ENCODE assay signal across 17 mouse cellular contexts in the genomic region with DNA sequence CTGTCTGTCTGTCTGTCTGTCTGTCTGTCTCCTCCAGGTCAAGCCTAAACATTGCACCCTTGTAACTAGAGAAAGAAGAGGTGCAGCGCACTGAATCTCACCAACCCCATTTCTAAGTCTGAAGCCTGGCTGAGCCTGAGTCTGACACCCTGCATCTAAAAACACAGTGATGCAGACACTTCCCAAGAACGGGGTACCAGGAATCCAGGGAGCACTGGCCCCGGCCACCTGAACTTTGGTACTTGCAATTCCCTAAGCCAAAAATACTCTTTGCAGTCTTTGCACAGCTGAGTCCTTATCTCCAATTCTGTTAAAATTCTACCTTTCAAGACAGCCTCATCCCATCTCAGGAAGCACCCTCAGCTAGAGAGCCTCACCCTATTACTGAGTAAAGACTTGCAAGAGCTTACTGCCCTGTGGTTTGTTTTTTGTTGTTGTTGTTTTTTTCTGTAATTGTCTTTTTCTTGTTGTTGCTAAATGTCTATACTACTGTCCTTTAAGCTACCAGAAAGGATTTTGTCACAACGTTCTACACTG.
A peak's percentile ranks its signal among the peaks of the same experiment; 100 is the strongest.
DNase-seq lines count a peak whose midpoint lies in the region; ATAC-seq lines count a peak whose summit lies in the region.
"Had no signal": no experiment of that assay in that cellular context is flagged by ENCODE, and none has a peak within 500 bp of the region (broad histone marks: within the 10 kb centered on the region; RNA-seq: fewer than 3 reads in every experiment).

No protein-coding gene starts in this region.

- peaks cover 39% of the 10 kb centered on the region for H3K4me1 ChIP-seq in liver, embryonic 11.5 days (replicated peaks; ENCODE audit: control insufficient read depth, insufficient read depth, low read length)
- H3K4me1 ChIP-seq in intestine, embryonic 15.5 days (replicated peaks): 0 out of 2 replicates have a peak, but pooled peaks cover 3% of the 10 kb centered on the region
- H3K4me1 ChIP-seq in liver, embryonic 12.5 days: peaks cover 70% of the 10 kb centered on the region
- peaks cover 29% of the 10 kb centered on the region for H3K4me1 ChIP-seq in liver, embryonic 16.5 days (ENCODE audit: control insufficient read depth, low read depth, low read length)
- no peaks in the 10 kb centered on the region for H3K4me1 ChIP-seq in kidney, embryonic 14.5 days (ENCODE audit: control insufficient read depth, insufficient read depth, low read length)
- H3K4me1 ChIP-seq in forebrain, embryonic 12.5 days: peaks cover 5% of the 10 kb centered on the region
- H3K4me1 ChIP-seq in hindbrain, embryonic 16.5 days (ENCODE audit: control insufficient read depth, insufficient read depth, low read depth, low read length): no peaks in the 10 kb centered on the region
- H3K4me1 ChIP-seq: embryonic facial prominence, embryonic 13.5 days; forebrain, embryonic 13.5 days had no signal

- no peaks in the 10 kb centered on the region for H3K36me3 ChIP-seq in liver, embryonic 11.5 days (ENCODE audit: control insufficient read depth, insufficient read depth, low read length)
- H3K36me3 ChIP-seq in intestine, embryonic 15.5 days: no peaks in the 10 kb centered on the region
- H3K36me3 ChIP-seq in liver, embryonic 12.5 days: peaks cover 5% of the 10 kb centered on the region; the same call in 1 of the 2 replicates
- no peaks in the 10 kb centered on the region for H3K36me3 ChIP-seq in liver, embryonic 16.5 days (ENCODE audit: control insufficient read depth, insufficient read depth)
- no peaks in the 10 kb centered on the region; the same call in 1 of the 2 replicates for H3K36me3 ChIP-seq in kidney, embryonic 14.5 days (ENCODE audit: control insufficient read depth, insufficient read depth, low read length)
- H3K36me3 ChIP-seq in forebrain, embryonic 12.5 days (replicated peaks): peaks cover 4% of the 10 kb centered on the region
- no peaks in the 10 kb centered on the region for H3K36me3 ChIP-seq in hindbrain, embryonic 16.5 days (ENCODE audit: control insufficient read depth, insufficient read depth, low read length)
- H3K36me3 ChIP-seq: embryonic facial prominence, embryonic 13.5 days had no signal

- 65% methylated on average over 4 of the region's 4 CpGs for WGBS in liver, embryonic 11.5 days
- 64% methylated on average over 4 of the region's 4 CpGs for WGBS in intestine, embryonic 15.5 days
- WGBS in liver, embryonic 12.5 days (ENCODE audit: insufficient replicate concordance): 54% methylated on average over 4 of the region's 4 CpGs
- 50% methylated on average over 4 of the region's 4 CpGs for WGBS in liver, embryonic 16.5 days (ENCODE audit: insufficient replicate concordance)
- 90% methylated on average over 4 of the region's 4 CpGs for WGBS in kidney, embryonic 14.5 days
- WGBS in forebrain, embryonic 12.5 days: 89% methylated on average over 4 of the region's 4 CpGs
- WGBS in hindbrain, embryonic 16.5 days: 84% methylated on average over 4 of the region's 4 CpGs

- DNase-seq in liver, embryonic 11.5 days (ENCODE audit: low spot score): no peak
- no peak for DNase-seq in liver
- DNase-seq: cerebellum, adult 11 months; cerebellum, adult 8-10 months; cerebellum, postnatal 14 days; forebrain, postnatal 0 days; gastrocnemius, postnatal 14 days; heart, postnatal 36 days had no signal

- H3K9me3 ChIP-seq in liver, embryonic 11.5 days (ENCODE audit: control insufficient read depth, low read length): no peaks in the 10 kb centered on the region
- H3K9me3 ChIP-seq in intestine, embryonic 15.5 days: no peaks in the 10 kb centered on the region
- H3K9me3 ChIP-seq in liver, embryonic 12.5 days (replicated peaks): no peaks in the 10 kb centered on the region
- H3K9me3 ChIP-seq in liver, embryonic 16.5 days (replicated peaks; ENCODE audit: control insufficient read depth, low read length): no peaks in the 10 kb centered on the region
- no peaks in the 10 kb centered on the region for H3K9me3 ChIP-seq in kidney, embryonic 14.5 days (ENCODE audit: control insufficient read depth, low read length)
- no peaks in the 10 kb centered on the region for H3K9me3 ChIP-seq in forebrain, embryonic 12.5 days
- H3K9me3 ChIP-seq in hindbrain, embryonic 16.5 days (ENCODE audit: control insufficient read depth, low read length): no peaks in the 10 kb centered on the region
- H3K9me3 ChIP-seq: embryonic facial prominence, embryonic 13.5 days; forebrain, embryonic 13.5 days; heart, embryonic 13.5 days had no signal

- H3K4me3 ChIP-seq in liver, embryonic 11.5 days (ENCODE audit: low read depth, low read length): no peak overlapping the region
- H3K4me3 ChIP-seq in intestine, embryonic 15.5 days (replicated peaks): no peak overlapping the region
- no peak overlapping the region for H3K4me3 ChIP-seq in liver, embryonic 12.5 days
- H3K4me3 ChIP-seq in liver, embryonic 16.5 days (ENCODE audit: low read depth, low read length): no peak overlapping the region
- no peak overlapping the region for H3K4me3 ChIP-seq in kidney, embryonic 14.5 days (ENCODE audit: low read length)
- no peak overlapping the region for H3K4me3 ChIP-seq in forebrain, embryonic 12.5 days (replicated peaks)
- H3K4me3 ChIP-seq in hindbrain, embryonic 16.5 days (ENCODE audit: low read length): no peak overlapping the region
- H3K4me3 ChIP-seq: embryonic facial prominence, embryonic 13.5 days; forebrain, embryonic 13.5 days; heart, embryonic 13.5 days had no signal

- peak overlapping the region; percentile 71 for H3K27ac ChIP-seq in liver, embryonic 11.5 days (ENCODE audit: low read depth, low read length)
- no peak overlapping the region for H3K27ac ChIP-seq in intestine, embryonic 15.5 days
- H3K27ac ChIP-seq in liver, embryonic 12.5 days: peak overlapping the region; percentile 43; the same call in 1 of the 2 replicates
- H3K27ac ChIP-seq in liver, embryonic 16.5 days (ENCODE audit: low read length): no peak overlapping the region
- H3K27ac ChIP-seq in kidney, embryonic 14.5 days (ENCODE audit: low read depth, low read length): no peak overlapping the region
- H3K27ac ChIP-seq in forebrain, embryonic 12.5 days: no peak overlapping the region
- H3K27ac ChIP-seq in hindbrain, embryonic 16.5 days (ENCODE audit: low read depth, low read length): no peak overlapping the region
- H3K27ac ChIP-seq: embryonic facial prominence, embryonic 13.5 days; forebrain, embryonic 13.5 days; heart, embryonic 13.5 days had no signal

- peak overlapping the region; percentile 45 for H3K4me2 ChIP-seq in liver, embryonic 11.5 days
- no peak overlapping the region for H3K4me2 ChIP-seq in intestine, embryonic 15.5 days (replicated peaks)
- H3K4me2 ChIP-seq in liver, embryonic 12.5 days: peak overlapping the region; percentile 32
- H3K4me2 ChIP-seq in liver, embryonic 16.5 days (ENCODE audit: low read depth, low read length): peak overlapping the region; percentile 24
- H3K4me2 ChIP-seq in kidney, embryonic 14.5 days (replicated peaks; ENCODE audit: low read depth, low read length): no peak overlapping the region
- no peak overlapping the region for H3K4me2 ChIP-seq in forebrain, embryonic 12.5 days
- H3K4me2 ChIP-seq in hindbrain, embryonic 16.5 days (ENCODE audit: low read length): no peak overlapping the region
- H3K4me2 ChIP-seq: embryonic facial prominence, embryonic 13.5 days; forebrain, embryonic 13.5 days; heart, embryonic 13.5 days had no signal

- H3K9ac ChIP-seq in liver, embryonic 11.5 days (ENCODE audit: low read depth, low read length): no peak overlapping the region
- H3K9ac ChIP-seq in intestine, embryonic 15.5 days: no peak overlapping the region
- H3K9ac ChIP-seq in liver, embryonic 12.5 days: peak overlapping the region; percentile 9; the same call in 1 of the 2 replicates
- no peak overlapping the region for H3K9ac ChIP-seq in liver, embryonic 16.5 days (ENCODE audit: low read depth, low read length)
- no peak overlapping the region for H3K9ac ChIP-seq in kidney, embryonic 14.5 days (ENCODE audit: low read depth, low read length)
- no peak overlapping the region for H3K9ac ChIP-seq in forebrain, embryonic 12.5 days
- H3K9ac ChIP-seq in hindbrain, embryonic 16.5 days (ENCODE audit: low read depth, low read length): no peak overlapping the region
- H3K9ac ChIP-seq: embryonic facial prominence, embryonic 13.5 days; forebrain, embryonic 13.5 days; forebrain, postnatal 0 days; heart, embryonic 13.5 days had no signal

- no peak; the same call in 1 of the 2 replicates for ATAC-seq in liver, embryonic 11.5 days (replicated peaks; ENCODE audit: low FRiP score)
- peak; percentile 72 for ATAC-seq in intestine, embryonic 15.5 days
- ATAC-seq in liver, embryonic 12.5 days: no peak
- no peak for ATAC-seq in liver, embryonic 16.5 days (ENCODE audit: low read depth)
- ATAC-seq in kidney, embryonic 14.5 days (ENCODE audit: low FRiP score, low TSS enrichment): no peak
- no peak for ATAC-seq in forebrain, embryonic 12.5 days (ENCODE audit: low FRiP score)
- ATAC-seq in hindbrain, embryonic 16.5 days: no peak
- ATAC-seq: forebrain, embryonic 13.5 days; forebrain, postnatal 0 days had no signal

- H3K27me3 ChIP-seq in liver, embryonic 11.5 days (replicated peaks; ENCODE audit: control insufficient read depth, insufficient read depth, low read length): no peaks in the 10 kb centered on the region
- H3K27me3 ChIP-seq in intestine, embryonic 15.5 days (replicated peaks): no peaks in the 10 kb centered on the region
- no peaks in the 10 kb centered on the region for H3K27me3 ChIP-seq in liver, embryonic 12.5 days (replicated peaks)
- H3K27me3 ChIP-seq in liver, embryonic 16.5 days (ENCODE audit: control insufficient read depth, insufficient read depth, low read depth, low read length): no peaks in the 10 kb centered on the region
- H3K27me3 ChIP-seq in kidney, embryonic 14.5 days (ENCODE audit: control insufficient read depth, insufficient read depth, low read length): no peaks in the 10 kb centered on the region
- H3K27me3 ChIP-seq in forebrain, embryonic 12.5 days: peaks cover 4% of the 10 kb centered on the region; the same call in 1 of the 2 replicates
- H3K27me3 ChIP-seq in hindbrain, embryonic 16.5 days (replicated peaks; ENCODE audit: control insufficient read depth, insufficient read depth, low read length): no peaks in the 10 kb centered on the region
- H3K27me3 ChIP-seq: embryonic facial prominence, embryonic 13.5 days; forebrain, embryonic 13.5 days; heart, embryonic 13.5 days had no signal

Comparison
In these comparisons a context has a peak if more than half of its experiments do, and no peak if none do; other contexts are left out.
1. H3K27ac ChIP-seq: peak in liver, embryonic 11.5 days (single experiment) and liver, embryonic 12.5 days (single experiment); none in intestine, embryonic 15.5 days (single experiment), liver, embryonic 16.5 days (single experiment), kidney, embryonic 14.5 days (single experiment), forebrain, embryonic 12.5 days (single experiment) and hindbrain, embryonic 16.5 days (single experiment).
2. H3K4me2 ChIP-seq: peak in liver, embryonic 11.5 days (single experiment), liver, embryonic 12.5 days (single experiment) and liver, embryonic 16.5 days (single experiment); none in intestine, embryonic 15.5 days (single experiment), kidney, embryonic 14.5 days (single experiment), forebrain, embryonic 12.5 days (single experiment) and hindbrain, embryonic 16.5 days (single experiment).